Mouse (Mus musculus) 416B (cell line): Measurements from ENCODE around the gene Slk.
"Not testable (repeated sequence)": the region's sequence is repeated elsewhere in the genome, so short reads cannot be mapped to it uniquely, and the experiment has no call there.

Experiments used
- DNase-seq: peaks from one replicate; pipeline ENCODE4 v3.0.0; 2011; ENCODE audit warnings: low read depth

Slk gene

GRCm38 (mm10) chr19:47571981-47572380 lies 7.5 kb upstream of the Slk start:
- DNase-seq, result not testable (repeated sequence)

- no peak for DNase-seq
Measured at GRCm38 (mm10) chr19:47573718-47574117, 5.8 kb upstream of the Slk start.

GRCm38 (mm10) chr19:47578581-47579224 lies 775 bp upstream of the Slk start:
- DNase-seq, result no peak

DNA sequence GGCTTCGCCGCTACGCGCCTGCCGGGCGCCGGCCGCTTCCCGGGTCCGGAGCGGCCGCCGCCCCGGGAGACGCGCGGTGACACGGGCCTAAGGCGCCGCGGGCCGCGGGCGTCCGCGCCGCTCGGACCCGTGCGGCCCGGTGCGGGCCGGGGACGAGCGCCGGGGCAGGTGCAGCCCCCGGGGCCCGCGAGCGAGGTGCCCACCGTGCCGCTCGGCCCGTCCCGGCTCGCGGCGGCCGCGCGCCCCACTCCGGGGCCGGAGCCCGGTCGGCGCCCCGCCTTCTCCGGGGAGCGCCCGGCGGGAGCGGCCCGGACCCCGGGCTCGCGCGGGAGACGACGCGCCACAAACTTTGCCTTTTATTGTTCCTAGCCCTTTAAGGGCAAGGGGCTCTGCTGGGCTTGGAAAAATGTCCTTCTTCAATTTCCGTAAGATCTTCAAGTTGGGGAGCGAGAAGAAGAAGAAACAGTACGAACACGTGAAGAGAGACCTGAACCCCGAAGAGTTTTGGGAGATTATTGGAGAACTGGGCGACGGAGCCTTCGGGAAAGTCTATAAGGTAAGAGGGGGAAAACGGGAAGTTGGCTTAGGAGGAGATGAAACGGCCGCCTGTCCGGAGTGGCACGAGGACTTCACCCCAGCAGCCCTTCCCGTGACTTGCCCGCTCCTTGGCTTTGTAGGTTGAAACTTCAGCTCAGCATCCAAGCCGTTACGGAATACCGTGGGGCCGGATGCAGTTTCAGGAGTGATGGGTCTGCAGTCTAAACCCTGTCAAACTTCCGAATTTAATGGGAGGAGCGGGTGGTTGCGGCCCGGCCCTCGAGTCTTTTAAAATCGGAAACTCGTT lies 532 bp downstream of the Slk start:
- DNase-seq, result peak; percentile 57

- no peak for DNase-seq
Measured at GRCm38 (mm10) chr19:47585772-47586171, 6.3 kb downstream of the Slk start.

GRCm38 (mm10) chr19:47587009-47587408 lies 7.5 kb downstream of the Slk start:
- no peak for DNase-seq

DNA sequence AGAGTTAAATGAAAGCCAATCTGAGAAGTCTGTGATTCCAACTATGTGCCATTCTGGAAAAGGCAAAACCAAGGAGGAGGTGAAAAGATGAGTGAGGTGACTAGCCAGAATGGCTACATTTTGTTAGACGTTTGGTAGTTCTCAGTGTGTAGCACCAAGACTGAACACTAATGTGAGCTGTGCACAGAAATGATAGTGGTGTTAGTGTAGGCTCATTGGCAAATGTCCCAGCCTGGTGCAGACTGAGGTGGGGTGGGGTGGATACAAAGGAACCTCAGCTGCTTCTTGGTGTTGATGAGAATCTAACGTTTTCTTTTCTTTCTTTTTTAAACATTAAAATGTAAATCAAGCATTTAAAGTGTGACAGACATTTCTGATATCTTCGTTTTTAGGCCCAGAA lies 29.0 kb downstream of the Slk start:
- no peak for DNase-seq

- peak; percentile 18 for DNase-seq
Measured at GRCm38 (mm10) chr19:47613442-47613841, 34.0 kb downstream of the Slk start.

GRCm38 (mm10) chr19:47621478-47621877 lies 42.0 kb downstream of the Slk start:
- no peak for DNase-seq

DNA sequence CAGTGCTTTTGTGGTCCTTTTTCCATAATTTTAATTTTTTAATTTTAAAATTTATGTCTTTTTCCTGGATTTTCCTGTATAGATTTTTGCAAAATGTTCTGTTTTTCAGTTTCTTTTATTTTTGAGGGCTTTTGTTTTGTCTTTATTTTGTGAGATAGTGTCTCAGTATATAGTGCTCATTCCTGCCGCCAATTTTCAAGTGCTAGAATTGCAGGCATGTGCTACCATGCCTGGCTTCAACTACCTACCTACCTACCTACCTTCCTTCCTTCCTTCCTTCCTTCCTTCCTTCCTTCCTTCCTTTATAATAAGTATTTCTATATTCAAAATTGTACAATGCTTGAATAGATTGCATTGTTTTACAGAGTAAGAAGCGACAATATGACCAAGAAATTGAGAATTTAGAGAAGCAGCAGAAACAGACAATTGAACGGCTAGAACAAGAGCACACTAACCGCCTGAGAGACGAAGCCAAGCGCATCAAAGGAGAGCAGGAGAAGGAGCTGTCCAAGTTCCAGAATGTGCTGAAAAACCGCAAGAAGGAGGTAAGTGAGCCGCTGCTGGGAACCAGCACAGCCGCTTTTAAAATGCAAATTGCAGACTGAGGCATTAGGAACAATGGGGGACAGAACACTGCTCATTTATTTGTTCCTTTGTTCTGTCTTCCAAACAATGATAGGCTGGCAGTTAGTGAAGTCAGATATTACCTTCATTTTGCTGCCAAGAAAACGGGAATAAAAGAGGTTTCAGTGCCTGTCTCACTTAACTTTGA lies 45.6 kb downstream of the Slk start:
- DNase-seq, result no peak

GRCm38 (mm10) chr19:47627450-47627849 lies 48.0 kb downstream of the Slk start:
- no peak for DNase-seq

GRCm38 (mm10) chr19:47629068-47629467 lies 49.6 kb downstream of the Slk start:
- DNase-seq, result no peak

DNA sequence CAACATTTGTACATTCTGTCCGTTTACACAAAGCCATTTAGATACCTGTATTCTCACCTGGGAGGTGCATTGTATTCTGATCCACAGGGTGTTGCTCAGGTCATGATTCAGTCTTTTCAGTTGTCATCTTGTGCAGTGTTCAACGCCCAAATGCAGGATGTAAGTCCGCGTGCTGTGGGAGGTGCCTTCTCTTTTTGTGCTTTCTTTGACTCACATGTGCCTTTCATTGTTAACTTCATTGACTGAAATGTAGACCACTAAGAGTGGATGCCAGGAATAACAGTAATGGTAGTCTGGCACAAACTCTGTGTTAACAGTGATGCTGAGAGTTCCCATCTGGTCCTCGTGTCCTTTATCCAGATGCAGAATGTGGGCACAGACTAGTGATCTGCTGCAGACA lies 50.9 kb downstream of the Slk start:
- no peak for DNase-seq

- DNase-seq, result no peak
Measured at GRCm38 (mm10) chr19:47631799-47632198, 52.3 kb downstream of the Slk start.

DNA sequence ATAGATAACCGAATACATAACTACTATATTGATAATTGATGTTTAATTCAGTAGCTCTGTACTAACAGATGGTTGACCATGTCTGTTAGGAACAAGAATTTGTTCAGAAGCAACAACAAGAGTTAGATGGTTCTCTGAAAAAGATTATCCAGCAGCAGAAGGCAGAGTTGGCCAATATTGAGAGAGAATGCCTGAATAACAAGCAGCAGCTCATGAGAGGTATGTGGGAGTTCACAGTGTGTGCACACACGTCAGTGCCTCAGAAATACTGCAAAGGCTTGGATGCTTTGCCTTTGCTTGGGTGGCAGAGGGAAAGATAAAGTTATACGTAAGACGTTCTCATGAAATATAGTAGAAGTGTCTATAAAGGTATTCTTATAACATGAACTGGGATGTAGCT lies 55.9 kb downstream of the Slk start:
- no peak for DNase-seq

DNA sequence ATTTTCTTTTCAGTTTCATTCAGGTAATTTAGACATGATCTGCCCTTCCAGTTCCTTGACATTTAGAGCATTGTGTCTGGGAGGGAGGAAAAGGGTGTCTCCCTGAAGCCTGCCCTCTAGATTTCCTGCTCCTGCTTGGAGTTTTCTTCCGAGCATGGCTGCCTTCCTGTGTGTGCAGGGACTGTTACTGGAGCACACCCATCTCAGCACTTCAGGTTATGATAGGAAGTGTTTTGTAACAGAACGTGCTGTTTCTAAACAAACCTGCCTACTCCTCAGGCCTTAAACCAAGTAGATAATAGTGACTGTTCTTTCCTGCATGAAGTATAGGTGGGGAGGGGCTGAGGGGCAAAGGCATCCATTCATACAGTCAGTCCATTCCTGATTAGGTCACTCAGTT lies 64.4 kb downstream of the Slk start:
- DNase-seq, result no peak

- DNase-seq, result no peak
Measured at GRCm38 (mm10) chr19:47645583-47645982, 66.1 kb downstream of the Slk start.

GRCm38 (mm10) chr19:47646508-47647120 lies 67.1 kb downstream of the Slk start:
- DNase-seq, result no peak

DNA sequence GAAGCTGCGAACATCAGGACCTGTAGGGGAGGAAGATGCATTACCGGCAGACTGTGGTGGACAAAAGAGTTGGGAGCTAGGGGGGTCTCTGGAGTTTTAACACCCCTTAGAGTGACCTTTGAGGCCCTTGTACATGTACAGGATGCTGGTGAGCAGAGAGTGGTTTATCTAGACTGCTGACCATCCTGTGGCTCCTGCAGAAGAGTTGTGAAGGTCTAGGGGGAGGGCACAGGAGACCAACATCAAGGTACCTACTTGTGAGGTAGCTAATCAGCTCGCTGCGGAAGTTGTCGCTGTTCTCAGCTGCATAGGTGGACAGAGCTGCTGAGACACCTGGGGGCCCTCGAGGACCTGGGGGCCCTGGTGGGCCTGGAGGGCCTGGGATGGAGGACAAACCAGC lies 69.6 kb downstream of the Slk start:
- no peak for DNase-seq

DNA sequence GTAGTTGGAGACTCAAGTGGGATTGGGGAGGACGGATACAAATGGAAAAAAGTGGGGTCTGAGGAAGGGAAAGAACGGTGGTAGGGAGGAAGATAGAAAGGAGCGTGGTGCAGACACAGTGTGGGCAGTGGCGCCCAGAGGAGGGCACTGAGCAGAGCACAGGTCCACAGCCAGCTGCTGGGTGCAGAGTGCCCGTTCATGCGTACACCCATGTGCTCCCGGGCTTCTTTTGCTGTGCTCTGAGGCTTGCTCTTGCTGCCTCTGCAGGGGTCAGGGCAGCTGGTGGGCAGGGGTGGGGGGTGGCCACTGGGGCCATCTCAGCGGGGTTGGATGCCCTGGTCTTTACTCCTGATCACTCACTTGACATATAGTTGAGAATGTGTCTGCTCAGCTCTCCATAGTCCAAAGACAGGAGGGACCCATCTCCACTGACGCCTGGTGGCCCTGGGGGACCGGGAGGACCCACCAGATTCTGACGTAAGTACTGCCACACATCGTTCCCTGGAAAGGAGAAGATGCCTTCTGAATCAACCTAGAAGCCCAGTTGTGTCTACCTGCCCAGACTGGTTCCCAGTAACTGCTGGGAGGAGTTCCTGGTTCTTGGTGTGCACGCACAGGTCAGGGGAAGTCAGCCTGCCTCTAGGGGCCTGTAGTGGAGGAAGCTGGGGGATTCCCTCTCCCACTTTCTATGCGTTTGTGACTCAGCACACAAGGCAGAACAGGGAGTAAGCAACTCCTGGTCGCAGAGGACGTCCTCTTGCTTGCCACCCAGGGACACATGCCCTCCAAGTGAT lies 71.1 kb downstream of the Slk start:
- DNase-seq, result no peak

GRCm38 (mm10) chr19:47651160-47651480 lies 71.6 kb downstream of the Slk start:
- no peak for DNase-seq

DNA sequence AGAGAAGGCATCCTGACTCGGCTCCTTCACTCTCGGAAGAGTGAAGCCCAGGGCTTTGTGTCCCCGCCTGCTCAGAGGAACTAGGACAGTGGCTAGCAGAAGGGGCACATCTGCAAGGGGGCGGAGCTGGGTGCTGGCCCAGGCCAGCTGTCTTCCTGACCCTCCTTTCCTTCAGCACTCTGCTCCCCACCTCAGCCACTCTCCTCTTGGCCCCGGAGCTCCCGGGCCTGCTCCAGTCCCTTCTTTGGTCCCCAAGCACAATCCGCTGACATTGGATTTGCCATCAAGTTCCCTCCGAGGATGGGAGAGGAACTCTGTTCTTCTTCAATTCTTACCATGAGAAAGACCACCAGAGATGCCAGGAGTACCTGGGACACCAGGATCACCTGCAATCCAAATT lies 72.8 kb downstream of the Slk start:
- no peak for DNase-seq
